Mouse (Mus musculus): ENCODE data around the gene Stk19. TPM values are rescaled to one million over a fixed set of nuclear protein-coding genes. Genes with fewer than 3 reads are reported as not detected.
A peak's percentile ranks its signal among the peaks of the same experiment; 100 is the strongest.
"Not testable (repeated sequence)": the region's sequence is repeated elsewhere in the genome, so short reads cannot be mapped to it uniquely, and the experiment has no call there.

The Stk19 gene
- polyA plus RNA-seq, 1 experiment from 2014 or later = 30.8 TPM

DNA sequence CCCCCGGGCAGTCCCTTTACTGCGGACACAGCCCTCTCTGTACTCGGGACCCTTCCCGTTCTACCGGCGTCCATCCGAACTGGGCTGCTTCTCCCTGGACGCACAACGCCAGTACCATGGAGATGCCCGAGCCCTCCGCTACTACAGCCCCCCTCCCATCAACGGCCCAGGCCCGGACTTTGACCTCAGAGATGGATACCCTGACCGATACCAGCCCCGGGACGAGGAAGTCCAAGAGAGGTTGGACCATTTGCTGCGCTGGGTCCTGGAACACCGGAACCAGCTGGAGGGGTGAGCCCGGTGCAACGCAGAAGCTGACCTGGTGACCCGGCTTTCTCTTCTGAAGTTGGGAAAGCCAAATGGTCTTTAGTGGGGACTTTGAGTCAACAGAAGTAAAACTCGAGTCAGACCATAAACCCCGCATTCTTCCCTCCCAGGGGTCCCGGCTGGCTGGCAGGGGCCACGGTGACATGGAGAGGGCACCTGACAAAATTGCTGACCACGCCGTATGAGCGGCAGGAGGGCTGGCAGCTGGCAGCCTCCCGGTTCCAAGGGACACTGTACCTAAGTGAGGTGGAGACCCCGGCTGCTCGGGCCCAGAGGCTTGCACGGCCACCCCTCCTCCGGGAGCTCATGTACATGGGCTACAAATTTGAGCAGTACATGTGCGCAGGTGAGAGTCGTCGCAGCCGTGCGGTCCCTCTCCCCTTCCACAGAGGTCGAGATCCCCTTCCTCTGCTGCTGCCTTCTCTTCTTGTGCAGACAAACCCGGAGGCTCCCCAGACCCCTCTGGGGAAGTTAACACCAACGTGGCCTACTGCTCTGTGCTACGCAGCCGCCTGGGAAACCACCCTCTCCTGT, 949 bp upstream of the Stk19 start:
- H3K27me3 ChIP-seq = no peaks in the 10 kb centered on the region
- peak overlapping the region; percentile 98 for H3K4me2 ChIP-seq (replicated peaks)
- WGBS = 41% methylated on average over 43 of the region's 43 CpGs
- H3K9ac ChIP-seq (replicated peaks) = peak overlapping the region; percentile 70
- H3K27ac ChIP-seq (replicated peaks) = peak overlapping the region; percentile 82
- peaks cover 26% of the 10 kb centered on the region for H3K4me1 ChIP-seq
- H3K9me3 ChIP-seq = no peaks in the 10 kb centered on the region
- H3K36me3 ChIP-seq = peaks cover 52% of the 10 kb centered on the region
- peak overlapping the region; percentile 75 for H3K4me3 ChIP-seq
- peak; percentile 3; the same call in 1 of the 2 replicates for ATAC-seq (ENCODE audit: low FRiP score, low read depth)

DNA sequence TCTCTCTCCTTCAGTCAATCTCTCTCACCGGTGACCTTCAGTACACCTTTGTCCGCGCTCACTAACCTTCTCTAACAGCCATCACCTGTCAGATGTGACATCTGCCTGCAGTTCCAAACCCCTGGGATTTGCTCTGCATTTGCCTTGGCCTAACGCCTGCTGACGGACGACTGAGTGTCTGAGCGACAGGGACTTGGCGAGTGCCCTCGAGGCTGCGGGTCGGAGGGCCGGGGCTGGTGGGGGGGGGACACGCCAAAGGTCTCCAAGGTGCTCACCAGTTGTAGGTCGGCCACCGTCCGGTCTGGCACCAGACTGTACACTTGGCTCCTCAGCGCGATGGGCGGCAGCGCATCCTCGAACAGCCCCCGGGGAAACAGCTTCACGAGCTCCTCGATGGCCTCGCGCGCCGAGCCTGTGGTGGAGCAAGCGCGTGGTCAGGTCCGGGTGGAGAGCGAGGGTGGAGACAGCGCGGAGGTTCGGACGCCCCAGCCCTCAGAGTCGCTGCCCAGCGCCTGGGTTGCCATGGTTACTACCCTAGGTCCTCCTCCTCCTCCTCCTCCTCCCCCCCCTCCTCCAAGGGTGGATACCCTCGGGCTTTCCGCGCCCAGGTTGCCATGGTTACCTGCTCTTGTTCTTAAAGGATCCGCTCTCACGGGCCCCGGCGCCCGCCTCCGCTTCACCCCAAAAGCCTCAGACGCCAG, 440 bp downstream of the Stk19 start:
- no peaks in the 10 kb centered on the region for H3K27me3 ChIP-seq
- peak; percentile 87 for ATAC-seq (ENCODE audit: low FRiP score, low read depth)
- peak overlapping the region; percentile 75 for H3K4me3 ChIP-seq
- no peaks in the 10 kb centered on the region for H3K9me3 ChIP-seq
- H3K4me2 ChIP-seq (replicated peaks) = peak overlapping the region; percentile 98
- WGBS = 4% methylated on average over 48 of the region's 48 CpGs
- H3K27ac ChIP-seq (replicated peaks) = peak overlapping the region; percentile 82
- peaks cover 50% of the 10 kb centered on the region for H3K36me3 ChIP-seq
- H3K9ac ChIP-seq (replicated peaks) = peak overlapping the region; percentile 74
- H3K4me1 ChIP-seq = peaks cover 26% of the 10 kb centered on the region

DNA sequence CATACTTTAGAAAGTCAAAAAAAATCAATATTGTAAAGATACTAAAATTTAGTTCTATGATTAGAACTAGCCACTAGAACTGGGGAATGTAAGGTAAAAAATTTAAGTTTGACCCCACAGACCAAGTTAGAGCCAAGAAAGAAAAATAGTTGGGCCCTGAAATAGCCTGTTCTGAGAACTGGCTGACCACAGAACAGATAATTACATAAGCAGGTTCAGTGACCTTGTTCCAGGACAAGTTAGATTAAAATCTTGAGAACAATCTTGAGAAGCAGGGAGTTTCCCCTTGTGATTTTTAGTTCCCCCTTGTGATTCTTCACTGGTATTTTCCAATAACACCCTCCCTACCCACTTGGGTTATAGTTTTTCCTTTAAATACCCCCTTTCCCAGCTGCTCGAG, 6.0 kb downstream of the Stk19 start:
- not testable (repeated sequence) for H3K27me3 ChIP-seq; H3K9me3 ChIP-seq; H3K4me3 ChIP-seq; H3K4me1 ChIP-seq; H3K9ac ChIP-seq (replicated peaks); ATAC-seq (ENCODE audit: low FRiP score, low read depth); H3K4me2 ChIP-seq (replicated peaks); H3K27ac ChIP-seq (replicated peaks)
- 93% methylated on average over 1 of the region's 1 CpGs for WGBS
- H3K36me3 ChIP-seq = peaks cover 71% of the 10 kb centered on the region

DNA sequence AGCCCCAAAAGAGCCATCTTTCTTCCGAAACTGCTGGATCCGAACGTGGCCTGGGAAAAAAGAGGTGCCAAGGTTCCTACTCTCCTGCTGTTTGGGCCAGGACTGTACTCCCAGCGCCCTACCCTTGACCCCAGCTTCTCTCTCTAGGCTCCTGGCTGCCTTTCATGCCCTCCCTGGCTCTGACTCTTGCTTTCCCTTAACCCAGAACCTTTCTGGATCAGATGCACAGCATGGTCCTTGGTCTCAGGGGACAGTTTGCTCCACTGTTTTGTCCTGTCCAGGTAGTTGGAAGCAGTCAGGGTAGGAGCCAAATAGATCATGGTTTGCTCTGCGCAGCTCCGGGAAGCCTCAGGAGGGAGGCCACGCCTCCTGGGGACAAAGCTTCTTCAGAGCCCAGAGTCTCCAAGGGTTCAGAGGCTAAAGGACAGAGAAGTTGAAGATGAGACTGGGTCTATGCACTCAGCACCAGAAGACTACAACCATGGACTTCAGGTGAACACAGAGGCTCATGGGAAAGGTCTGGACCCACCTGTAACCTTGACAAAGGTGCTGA, 21.9 kb downstream of the Stk19 start:
- no peaks in the 10 kb centered on the region for H3K9me3 ChIP-seq
- no peaks in the 10 kb centered on the region for H3K4me1 ChIP-seq
- no peaks in the 10 kb centered on the region for H3K27me3 ChIP-seq
- no peak for ATAC-seq (ENCODE audit: low FRiP score, low read depth)
- WGBS = 84% methylated on average over 7 of the region's 7 CpGs
- no peaks in the 10 kb centered on the region for H3K36me3 ChIP-seq
- H3K27ac ChIP-seq (replicated peaks) = no peak overlapping the region
- H3K4me3 ChIP-seq = no peak overlapping the region
- no peak overlapping the region for H3K9ac ChIP-seq (replicated peaks)
- no peak overlapping the region for H3K4me2 ChIP-seq (replicated peaks)

DNA sequence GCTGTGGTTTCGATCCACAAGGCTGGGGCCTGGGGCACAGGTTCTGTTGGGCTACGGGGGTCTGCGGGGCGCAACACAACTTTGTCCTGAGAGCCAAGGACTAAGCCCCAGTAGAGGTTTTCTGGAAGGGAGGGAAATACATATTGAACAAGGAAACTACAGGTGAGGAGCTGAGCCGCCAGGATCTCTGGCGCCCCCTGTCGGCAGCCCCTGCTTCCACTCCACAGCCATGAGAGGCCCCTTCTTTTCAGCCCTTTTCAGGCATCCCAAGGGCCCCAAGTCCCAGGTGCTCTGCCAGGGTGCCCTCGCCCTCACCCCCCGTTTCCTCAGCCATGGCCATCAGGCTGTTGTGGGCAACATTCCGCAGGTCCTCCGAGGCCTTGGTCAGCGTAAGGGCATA, 23.0 kb downstream of the Stk19 start:
- H3K27ac ChIP-seq (replicated peaks); ATAC-seq (ENCODE audit: low FRiP score, low read depth): not testable (repeated sequence)
- 67% methylated on average over 12 of the region's 12 CpGs for WGBS

DNA sequence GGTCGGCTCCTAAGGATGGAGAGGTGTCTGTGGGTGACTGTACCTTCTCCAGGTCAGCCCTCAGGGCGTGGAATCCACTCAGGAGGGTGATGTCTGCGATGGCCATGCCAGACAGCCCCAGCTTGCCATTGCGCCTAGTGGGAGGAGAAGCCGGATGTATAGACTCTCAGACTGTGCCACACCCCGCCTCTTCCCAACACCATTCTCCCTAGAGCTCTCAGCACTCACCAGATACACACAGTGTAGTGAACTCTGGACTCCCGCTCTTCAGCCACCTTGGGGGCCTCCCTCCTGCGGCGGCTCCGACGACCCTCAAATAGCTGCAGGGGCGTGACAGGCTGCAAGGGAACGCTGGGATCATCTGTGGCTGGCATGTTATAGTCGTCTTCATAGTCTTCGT, 25.5 kb downstream of the Stk19 start:
- no peaks in the 10 kb centered on the region for H3K27me3 ChIP-seq
- no peak overlapping the region for H3K27ac ChIP-seq (replicated peaks)
- ATAC-seq (ENCODE audit: low FRiP score, low read depth) = no peak
- H3K9me3 ChIP-seq = no peaks in the 10 kb centered on the region
- H3K36me3 ChIP-seq = no peaks in the 10 kb centered on the region
- WGBS = 76% methylated on average over 15 of the region's 15 CpGs
- H3K4me2 ChIP-seq (replicated peaks) = no peak overlapping the region
- no peak overlapping the region for H3K9ac ChIP-seq (replicated peaks)
- H3K4me3 ChIP-seq = no peak overlapping the region
- H3K4me1 ChIP-seq = no peaks in the 10 kb centered on the region

More for the DNA sequence above, 23.0 kb downstream of the Stk19 start:
- not testable (repeated sequence) for H3K9me3 ChIP-seq; H3K4me2 ChIP-seq (replicated peaks); H3K4me1 ChIP-seq; H3K36me3 ChIP-seq; H3K9ac ChIP-seq (replicated peaks); H3K27me3 ChIP-seq; H3K4me3 ChIP-seq

DNA sequence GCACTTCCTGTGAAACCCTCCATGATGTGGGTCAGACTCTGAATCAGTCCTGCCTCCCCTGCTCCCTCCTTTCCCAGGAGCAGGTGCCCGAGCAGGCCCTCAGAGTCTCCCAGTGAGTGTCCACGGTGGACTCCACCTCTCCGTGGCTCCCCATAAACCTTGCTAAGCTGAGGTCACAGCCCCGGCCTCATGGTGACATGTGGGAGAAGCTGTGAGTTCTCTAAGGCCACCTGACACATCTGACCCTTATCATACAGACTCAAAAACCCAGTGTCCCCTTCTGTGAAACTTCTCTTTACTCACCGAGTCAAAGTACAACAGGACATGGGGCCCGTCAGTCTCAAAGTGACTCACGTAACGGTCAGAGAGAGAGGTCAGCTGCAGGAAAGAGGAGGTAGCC, 25.9 kb downstream of the Stk19 start:
- not testable (repeated sequence) for H3K9me3 ChIP-seq; H3K9ac ChIP-seq (replicated peaks); H3K4me2 ChIP-seq (replicated peaks); ATAC-seq (ENCODE audit: low FRiP score, low read depth); H3K27ac ChIP-seq (replicated peaks); H3K4me1 ChIP-seq; H3K27me3 ChIP-seq; H3K4me3 ChIP-seq; H3K36me3 ChIP-seq
- 80% methylated on average over 8 of the region's 8 CpGs for WGBS

DNA sequence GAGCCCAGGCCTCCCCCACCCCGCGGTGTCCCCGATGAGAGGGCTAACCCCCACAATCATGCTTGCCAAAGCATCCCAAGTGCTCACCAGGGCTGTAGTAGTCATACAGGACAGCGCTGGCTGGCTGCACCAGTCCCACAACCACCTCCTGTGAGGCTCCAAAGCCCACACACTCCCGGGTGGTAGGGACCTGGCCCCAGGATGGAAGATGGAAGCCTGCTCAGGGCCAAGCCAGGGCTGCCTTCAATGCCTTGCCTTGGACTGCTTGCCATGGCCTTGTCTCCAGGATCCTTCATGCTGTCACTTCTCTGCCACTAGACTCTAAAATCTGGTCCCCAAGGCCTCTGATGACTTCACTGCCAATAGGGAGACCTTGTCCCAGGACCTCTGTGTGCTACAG, 26.3 kb downstream of the Stk19 start:
- not testable (repeated sequence) for H3K9me3 ChIP-seq; H3K4me3 ChIP-seq; H3K27ac ChIP-seq (replicated peaks); H3K4me2 ChIP-seq (replicated peaks); H3K4me1 ChIP-seq; H3K36me3 ChIP-seq; H3K9ac ChIP-seq (replicated peaks); H3K27me3 ChIP-seq; ATAC-seq (ENCODE audit: low FRiP score, low read depth)
- WGBS = 86% methylated on average over 5 of the region's 5 CpGs

DNA sequence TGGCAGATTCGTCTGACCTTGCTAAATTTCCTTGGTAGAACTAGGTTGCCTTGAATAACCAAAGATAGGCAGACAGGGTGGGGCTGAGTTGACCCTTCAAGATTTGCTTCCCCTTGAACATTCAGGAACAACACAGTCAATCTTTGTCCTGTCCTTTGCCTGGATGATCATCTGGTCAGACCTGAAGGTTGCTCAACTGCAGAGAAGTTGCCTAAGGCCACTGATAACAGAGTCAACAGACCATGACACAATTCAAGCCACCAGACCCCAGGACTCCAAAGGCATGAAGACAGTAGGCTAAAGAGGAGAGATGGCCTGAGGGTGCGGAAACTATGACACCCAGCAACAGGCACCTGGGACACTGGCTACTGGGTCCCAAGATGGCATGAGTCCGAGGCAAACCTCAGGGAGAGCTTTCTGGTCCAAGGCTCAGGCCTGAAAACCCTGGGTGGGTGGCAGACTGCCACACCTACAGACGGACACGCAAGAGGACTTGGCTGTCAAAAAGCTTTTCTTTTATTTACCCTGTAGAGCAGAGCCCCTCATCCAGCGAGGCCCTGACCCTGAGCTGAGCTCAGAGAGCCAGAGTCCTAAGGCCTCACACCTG, 28.0 kb downstream of the Stk19 start:
- no peak for ATAC-seq (ENCODE audit: low FRiP score, low read depth)
- Histone ChIP-seq H3K27ac (replicated peaks) (no peak overlapping the region), H3K4me2 (replicated peaks) (no peak overlapping the region), H3K9me3 (peaks cover 8% of the 10 kb centered on the region), H3K9ac (replicated peaks) (no peak overlapping the region), H3K4me1 (no peaks in the 10 kb centered on the region), H3K4me3 (no peak overlapping the region), H3K27me3 (no peaks in the 10 kb centered on the region), H3K36me3 (no peaks in the 10 kb centered on the region)
- WGBS = 83% methylated on average over 6 of the region's 6 CpGs

DNA sequence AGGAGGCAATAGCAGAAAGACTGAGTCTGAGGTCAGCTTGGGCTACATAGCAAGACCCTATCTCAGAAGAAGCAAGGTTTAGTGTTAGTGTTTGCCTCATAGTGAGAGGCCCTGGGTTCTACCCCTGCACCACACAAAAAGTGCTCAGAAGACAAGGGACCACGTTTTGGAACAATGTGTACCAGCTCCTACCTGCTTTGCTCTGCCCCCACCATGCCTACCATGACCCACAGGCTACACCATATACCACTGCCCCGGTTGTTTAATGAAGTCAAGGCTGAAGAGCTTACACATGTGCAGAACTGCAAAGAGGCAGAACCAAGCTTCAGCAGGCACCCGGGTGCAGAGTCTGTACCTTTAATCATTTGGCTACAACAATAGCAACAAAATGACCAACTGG, 29.6 kb downstream of the Stk19 start:
- no peak overlapping the region for H3K27ac ChIP-seq (replicated peaks)
- H3K4me2 ChIP-seq (replicated peaks) = no peak overlapping the region
- H3K4me1 ChIP-seq = no peaks in the 10 kb centered on the region
- no peaks in the 10 kb centered on the region for H3K27me3 ChIP-seq
- no peak overlapping the region for H3K9ac ChIP-seq (replicated peaks)
- no peak overlapping the region for H3K4me3 ChIP-seq
- ATAC-seq (ENCODE audit: low FRiP score, low read depth) = no peak
- WGBS = 67% methylated on average over 3 of the region's 3 CpGs
- H3K36me3 ChIP-seq = no peaks in the 10 kb centered on the region
- H3K9me3 ChIP-seq = peaks cover 8% of the 10 kb centered on the region

DNA sequence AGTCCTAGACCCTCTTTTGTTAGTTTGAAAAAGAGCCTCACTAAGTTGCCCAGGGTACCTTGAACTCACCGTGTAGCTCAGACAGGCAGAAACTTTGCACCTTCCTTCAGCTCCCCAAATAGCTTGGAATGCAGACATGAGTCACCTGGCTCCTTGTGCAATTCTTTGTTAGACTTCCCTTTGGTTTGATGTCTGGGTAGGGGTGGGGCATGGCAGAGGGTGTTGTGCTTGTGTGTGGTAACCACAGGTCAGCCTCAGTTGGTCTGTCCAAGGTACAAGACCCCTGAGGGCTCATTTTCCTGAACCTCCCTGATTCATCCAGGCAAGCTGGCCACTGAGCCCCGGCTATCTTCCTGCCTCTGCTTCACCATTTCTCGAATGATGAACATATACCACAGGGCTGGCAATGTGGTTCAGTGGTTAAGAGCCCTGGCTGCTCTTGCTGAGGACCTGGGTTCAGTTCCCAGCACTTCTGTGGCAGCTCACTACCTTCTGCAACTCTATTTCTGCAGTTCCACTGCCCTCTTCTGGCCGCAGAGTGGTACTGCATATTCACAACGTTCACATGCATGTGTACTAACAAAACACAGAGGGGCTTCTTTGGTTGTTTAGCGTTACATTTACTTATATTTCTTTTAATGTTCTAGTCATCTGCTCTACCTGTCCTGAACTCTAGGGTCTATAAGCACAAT, 31.7 kb downstream of the Stk19 start:
- 74% methylated on average over 6 of the region's 6 CpGs for WGBS
- Histone ChIP-seq H3K9me3 (peaks cover 8% of the 10 kb centered on the region), H3K27me3 (no peaks in the 10 kb centered on the region), H3K4me3 (no peak overlapping the region), H3K4me2 (replicated peaks) (no peak overlapping the region), H3K4me1 (no peaks in the 10 kb centered on the region), H3K9ac (replicated peaks) (no peak overlapping the region), H3K27ac (replicated peaks) (no peak overlapping the region), H3K36me3 (no peaks in the 10 kb centered on the region)
- ATAC-seq (ENCODE audit: low FRiP score, low read depth) = no peak

Data from midbrain, embryonic 12.5 days (tissue).